In genomic region chr5:148958355-148958754, GRCm38 (mm10) we compare ENCODE assay signal across 8 mouse cellular contexts. TPM values are rescaled to one million over a fixed set of nuclear protein-coding genes. Genes with fewer than 3 reads are reported as not detected.
A peak's percentile ranks its signal among the peaks of the same experiment; 100 is the strongest.
DNase-seq lines count a peak whose midpoint lies in the region; ATAC-seq lines count a peak whose summit lies in the region.

No protein-coding gene starts in this region.

- H3K4me1 ChIP-seq in hindbrain, embryonic 14.5 days (replicated peaks; ENCODE audit: control insufficient read depth, insufficient read depth, low read length): peaks cover 11% of the 10 kb centered on the region

- no peak overlapping the region for H3K4me2 ChIP-seq in hindbrain, embryonic 14.5 days (replicated peaks)

- H3K9ac ChIP-seq in hindbrain, embryonic 14.5 days: no peak overlapping the region

- DNase-seq in adrenal gland, postnatal 25 days: peak; percentile 15
- DNase-seq in adrenal gland, postnatal 4 days (ENCODE audit: low spot score in 2 of 2): no peak
- peak; percentile 71 to 75 for DNase-seq in B cell, adult 2 months
- peak; percentile 29 for DNase-seq in lung, postnatal 10 days
- DNase-seq in thymus, postnatal 25 days: peak; percentile 80
- no peak for DNase-seq in urinary bladder, postnatal 25 days (ENCODE audit: low spot score)
- DNase-seq in hindbrain, embryonic 14.5 days (ENCODE audit: low spot score): no peak

- H3K4me3 ChIP-seq in hindbrain, embryonic 14.5 days (replicated peaks; ENCODE audit: low read length): no peak overlapping the region

- H3K27me3 ChIP-seq in hindbrain, embryonic 14.5 days (ENCODE audit: control insufficient read depth, insufficient read depth, low read length): no peaks in the 10 kb centered on the region

- H3K9me3 ChIP-seq in hindbrain, embryonic 14.5 days (ENCODE audit: control insufficient read depth, low read length): no peaks in the 10 kb centered on the region

- WGBS in hindbrain, embryonic 14.5 days: 45% methylated on average over 9 of the region's 9 CpGs

- no peaks in the 10 kb centered on the region for H3K36me3 ChIP-seq in hindbrain, embryonic 14.5 days (replicated peaks; ENCODE audit: control insufficient read depth, insufficient read depth)

- ATAC-seq in erythroblast, adult 5-6 weeks (replicated peaks; ENCODE audit: low FRiP score, poor library complexity, severe bottlenecking): peak; percentile 45; the same call in 1 of the 2 replicates
- no peak for ATAC-seq in hindbrain, embryonic 14.5 days (ENCODE audit: low FRiP score)

- H3K27ac ChIP-seq in hindbrain, embryonic 14.5 days: no peak overlapping the region

RNA-seq across cellular contexts. Expression of gene Katnal1, which starts 29.2 kb away (rescaled TPM):
- 7.4 and 8.1 TPM in 2 replicates for total RNA-seq in adrenal gland, postnatal 25 days (2021)
- total RNA-seq in adrenal gland, postnatal 4 days (2021): 10 to 100 TPM; 10.1 to 12.8 TPM
- 4.0 and 4.6 TPM in 2 replicates for total RNA-seq in erythroblast, adult 5-6 weeks (2015; ENCODE audit: low replicate concordance)
- total RNA-seq in erythroblast, adult 5-6 weeks (2017; ENCODE audit: low replicate concordance): 9.1 and 10.4 TPM in 2 replicates
- polyA plus RNA-seq in hindbrain, embryonic 14.5 days (2014; fragmentation: Nextera tagmentation; extraction: Ambion mirVana): 38.0 and 40.9 TPM in 2 replicates

RNA-seq across cellular contexts. Expression of gene Gm42791, which starts 36.6 kb away (rescaled TPM):
- 6.7 and 7.4 TPM in 2 replicates for total RNA-seq in adrenal gland, postnatal 25 days (2021)
- total RNA-seq in adrenal gland, postnatal 4 days (2021): 1 to 10 TPM; 4.3 to 6.5 TPM
- 1.9 TPM in 1 of 2 replicates, not detected in the other for total RNA-seq in erythroblast, adult 5-6 weeks (2015; ENCODE audit: low replicate concordance)
- 14.2 TPM in 1 of 2 replicates, not detected in the other for total RNA-seq in erythroblast, adult 5-6 weeks (2017; ENCODE audit: low replicate concordance)
- 0.33 and 2.6 TPM in 2 replicates for polyA plus RNA-seq in hindbrain, embryonic 14.5 days (2014; fragmentation: Nextera tagmentation; extraction: Ambion mirVana)

Comparison
In these comparisons a context has a peak if more than half of its experiments do, and no peak if none do; other contexts are left out.
1. DNase-seq: peak in adrenal gland, postnatal 25 days (single experiment), B cell, adult 2 months (2 of 2), lung, postnatal 10 days (single experiment) and thymus, postnatal 25 days (single experiment); none in adrenal gland, postnatal 4 days (0 of 2), urinary bladder, postnatal 25 days (single experiment) and hindbrain, embryonic 14.5 days (single experiment).